Mouse (Mus musculus) spleen, adult 2 months (tissue): ENCODE data around the gene Errfi1.

Experiments used
- CTCF ChIP-seq: fragments of 200-500 bp; IDR thresholded peaks from 2 replicates; pipeline ENCODE4 v1.5.1; 2011; ENCODE audit warnings: mild to moderate bottlenecking, inconsistent platforms; ENCODE audit not compliant: insufficient read depth, insufficient read length, insufficient replicate concordance; ENCODE audit errors: extremely low read depth
- POLR2A ChIP-seq: fragments of 200-500 bp; IDR thresholded peaks from 2 replicates; pipeline ENCODE4 v1.6.1; 2011; ENCODE audit warnings: low read depth, low read length, inconsistent platforms

DNA sequence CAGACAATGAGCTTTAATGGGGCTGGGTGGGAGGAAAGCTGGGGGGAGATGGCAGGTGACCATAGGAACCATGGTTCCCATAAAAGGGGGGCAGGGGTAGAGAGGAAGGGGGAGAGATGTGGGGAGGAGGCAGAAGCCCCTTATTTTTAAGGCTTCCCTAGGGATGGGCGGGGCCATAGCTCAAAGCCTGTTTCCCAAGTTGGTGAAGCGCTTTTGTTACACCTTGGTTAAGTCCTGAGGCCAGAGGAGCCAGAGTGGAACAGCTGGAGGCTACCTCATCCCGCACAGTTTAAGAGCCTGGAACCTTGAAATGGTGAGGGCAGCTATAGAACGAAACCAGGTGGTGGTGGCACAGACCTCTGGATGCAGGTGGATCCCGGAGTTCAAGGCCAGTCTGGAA lies 34.2 kb downstream of the Errfi1 start:
- TF ChIP-seq CTCF (no peak), POLR2A (no peak)
